Mouse (Mus musculus) lung, embryonic 16.5 days (tissue): ENCODE data around the gene Gpatch3. TPM values are rescaled to one million over a fixed set of nuclear protein-coding genes. Genes with fewer than 3 reads are reported as not detected.

Experiments
- ATAC-seq: fragments of 200-750 bp; cut with Nextera tagmentation; 2 replicates; pipeline ENCODE4 v1.8.0; 2017; ENCODE audit warnings: low read depth, mild to moderate bottlenecking, moderate library complexity
- H3K27ac ChIP-seq: fragments of 300-500 bp; sonication (generic); 2 replicates; pipeline ENCODE4 v1.5.1; 2014; ENCODE audit warnings: mild to moderate bottlenecking, control low read depth, low read length
- H3K27me3 ChIP-seq: fragments of 300-500 bp; sonication (generic); 2 replicates; pipeline ENCODE4 v1.6.1; 2014; ENCODE audit warnings: low read depth, low read length, mixed read lengths; ENCODE audit not compliant: control insufficient read depth, insufficient read depth
- H3K36me3 ChIP-seq: fragments of 300-500 bp; sonication (generic); 2 replicates; pipeline ENCODE4 v1.6.1; 2014; ENCODE audit warnings: low read length; ENCODE audit not compliant: control insufficient read depth, insufficient read depth
- H3K4me1 ChIP-seq: fragments of 300-500 bp; sonication (generic); replicated peaks from 2 replicates; pipeline ENCODE4 v1.6.1; 2014; ENCODE audit warnings: low read length, mixed read lengths; ENCODE audit not compliant: control insufficient read depth, insufficient read depth
- H3K4me2 ChIP-seq: fragments of 300-500 bp; sonication (generic); 2 replicates; pipeline ENCODE4 v1.6.1; 2014; ENCODE audit warnings: low read depth, low read length, control low read depth
- H3K4me3 ChIP-seq: fragments of 300-500 bp; sonication (generic); 2 replicates; pipeline ENCODE4 v1.5.1; 2014; ENCODE audit warnings: mild to moderate bottlenecking, low read length, control low read depth
- H3K9ac ChIP-seq: fragments of 300-500 bp; sonication (generic); 2 replicates; pipeline ENCODE4 v1.6.1; 2014; ENCODE audit warnings: low read length, control low read depth
- H3K9me3 ChIP-seq: fragments of 300-500 bp; sonication (generic); 2 replicates; pipeline ENCODE4 v1.6.1; 2016; ENCODE audit warnings: low read length; ENCODE audit not compliant: control insufficient read depth
- WGBS: fragments of 180-500 bp; shearing (Covaris S2); extraction: QIAGEN DNeasy Blood & Tissue Kit; methylation state at CpG from one replicate; pipeline ENCODE4 v1.1.7; 2014; 5-methylcytosine and 5-hydroxymethylcytosine counted together
- polyA plus RNA-seq: library from polyadenylated mRNA; unstranded; fragments of >200 nt; fragmentation: Nextera tagmentation; extraction: Ambion mirVana; gene quantifications from 2 replicates; pipeline ENCODE4 v1.2.1, GENCODE M21; 2015

Gpatch3 gene
- 5.6 and 6.5 TPM in 2 replicates for polyA plus RNA-seq

- WGBS: 6% methylated on average over 44 of the region's 44 CpGs
- H3K4me1 ChIP-seq: peaks cover 5% of the 10 kb centered on the region
- peak within 1 kb of the TSS; percentile 79 for H3K9ac ChIP-seq
Observed at GRCm38 (mm10) chr4:133574070-133574842, at the start of gene Gpatch3. Gene Gpatch3 (plus strand): TSS chr4:133574745.

DNA sequence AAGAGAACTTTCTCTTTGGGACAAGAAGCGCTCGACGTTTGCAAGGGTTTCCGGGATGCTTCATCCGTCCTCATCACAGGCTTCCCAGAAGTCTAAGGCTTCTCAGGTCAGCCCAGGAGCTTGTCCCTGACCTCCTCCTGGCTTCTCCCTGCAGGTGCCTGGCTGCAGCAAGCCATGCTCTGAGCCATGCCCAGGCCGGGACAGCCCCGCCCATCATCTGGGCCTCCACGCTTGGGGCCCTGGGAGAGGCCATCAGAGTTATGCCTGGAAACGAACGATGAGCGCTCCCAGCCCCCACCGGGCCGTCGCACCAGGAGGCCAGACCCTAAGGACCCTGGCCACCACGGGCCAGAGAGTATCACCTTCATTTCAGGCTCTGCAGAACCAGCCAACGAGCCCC is 46.8 kb upstream of the Gpatch3 start:
- Histone ChIP-seq H3K4me1 (no peaks in the 10 kb centered on the region), H3K36me3 (peaks cover 30% of the 10 kb centered on the region), H3K27ac (no peak overlapping the region), H3K9ac (no peak overlapping the region), H3K4me2 (no peak overlapping the region), H3K27me3 (no peaks in the 10 kb centered on the region), H3K4me3 (no peak overlapping the region), H3K9me3 (no peaks in the 10 kb centered on the region)
- no peak for ATAC-seq
- 56% methylated on average over 16 of the region's 16 CpGs for WGBS

More at GRCm38 (mm10) chr4:133574070-133574842, at the start of gene Gpatch3:
- peak within 1 kb of the TSS; percentile 96 for H3K4me2 ChIP-seq
- peak within 1 kb of the TSS; percentile 71 for H3K4me3 ChIP-seq
- peak; percentile 94 for ATAC-seq
- H3K36me3 ChIP-seq: peaks cover 11% of the 10 kb centered on the region
- peak within 1 kb of the TSS; percentile 56 for H3K27ac ChIP-seq
- H3K27me3 ChIP-seq: no peaks in the 10 kb centered on the region
- no peaks in the 10 kb centered on the region for H3K9me3 ChIP-seq

- WGBS: 83% methylated on average over 3 of the region's 3 CpGs
- Histone ChIP-seq H3K27ac (no peak overlapping the region), H3K36me3 (peaks cover 51% of the 10 kb centered on the region), H3K4me3 (no peak overlapping the region), H3K4me1 (no peaks in the 10 kb centered on the region), H3K9ac (no peak overlapping the region), H3K4me2 (no peak overlapping the region), H3K27me3 (no peaks in the 10 kb centered on the region), H3K9me3 (no peaks in the 10 kb centered on the region)
- no peak for ATAC-seq
Observed at GRCm38 (mm10) chr4:133532777-133533176, 41.8 kb upstream of the Gpatch3 start.

- peaks cover 45% of the 10 kb centered on the region for H3K36me3 ChIP-seq
- no peak for ATAC-seq
- no peaks in the 10 kb centered on the region for H3K9me3 ChIP-seq
- H3K4me1 ChIP-seq: no peaks in the 10 kb centered on the region
- H3K4me3 ChIP-seq: no peak overlapping the region
- 79% methylated on average over 3 of the region's 3 CpGs for WGBS
- no peak overlapping the region for H3K4me2 ChIP-seq
- H3K27me3 ChIP-seq: no peaks in the 10 kb centered on the region
- no peak overlapping the region for H3K9ac ChIP-seq
- no peak overlapping the region for H3K27ac ChIP-seq
Observed at GRCm38 (mm10) chr4:133536081-133536480, 38.5 kb upstream of the Gpatch3 start.

DNA sequence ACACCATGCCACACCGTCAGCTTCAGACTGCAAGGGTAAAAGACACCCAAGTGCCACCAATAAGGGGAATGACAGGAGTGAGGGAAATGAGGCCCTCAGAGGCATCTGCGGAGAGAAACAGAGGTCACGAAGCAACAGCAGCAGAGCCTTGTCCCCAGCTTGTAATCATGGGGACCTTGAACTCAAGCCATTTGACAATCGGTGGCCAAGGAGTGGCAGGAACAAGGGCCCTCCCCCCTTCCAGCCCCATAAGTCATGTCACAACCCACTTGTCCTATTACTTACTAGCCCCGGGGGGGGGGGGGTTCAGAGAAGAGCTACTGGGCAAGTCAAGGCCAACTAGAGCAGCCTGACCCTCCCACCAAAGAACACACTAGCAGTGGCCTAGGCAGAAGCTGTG is 37.9 kb upstream of the Gpatch3 start:
- no peaks in the 10 kb centered on the region for H3K9me3 ChIP-seq
- peaks cover 40% of the 10 kb centered on the region for H3K36me3 ChIP-seq
- no peak overlapping the region for H3K4me2 ChIP-seq
- 81% methylated on average over 5 of the region's 5 CpGs for WGBS
- H3K9ac ChIP-seq: no peak overlapping the region
- H3K4me1 ChIP-seq: no peaks in the 10 kb centered on the region
- H3K27ac ChIP-seq: no peak overlapping the region
- no peak for ATAC-seq
- H3K4me3 ChIP-seq: no peak overlapping the region
- H3K27me3 ChIP-seq: no peaks in the 10 kb centered on the region

DNA sequence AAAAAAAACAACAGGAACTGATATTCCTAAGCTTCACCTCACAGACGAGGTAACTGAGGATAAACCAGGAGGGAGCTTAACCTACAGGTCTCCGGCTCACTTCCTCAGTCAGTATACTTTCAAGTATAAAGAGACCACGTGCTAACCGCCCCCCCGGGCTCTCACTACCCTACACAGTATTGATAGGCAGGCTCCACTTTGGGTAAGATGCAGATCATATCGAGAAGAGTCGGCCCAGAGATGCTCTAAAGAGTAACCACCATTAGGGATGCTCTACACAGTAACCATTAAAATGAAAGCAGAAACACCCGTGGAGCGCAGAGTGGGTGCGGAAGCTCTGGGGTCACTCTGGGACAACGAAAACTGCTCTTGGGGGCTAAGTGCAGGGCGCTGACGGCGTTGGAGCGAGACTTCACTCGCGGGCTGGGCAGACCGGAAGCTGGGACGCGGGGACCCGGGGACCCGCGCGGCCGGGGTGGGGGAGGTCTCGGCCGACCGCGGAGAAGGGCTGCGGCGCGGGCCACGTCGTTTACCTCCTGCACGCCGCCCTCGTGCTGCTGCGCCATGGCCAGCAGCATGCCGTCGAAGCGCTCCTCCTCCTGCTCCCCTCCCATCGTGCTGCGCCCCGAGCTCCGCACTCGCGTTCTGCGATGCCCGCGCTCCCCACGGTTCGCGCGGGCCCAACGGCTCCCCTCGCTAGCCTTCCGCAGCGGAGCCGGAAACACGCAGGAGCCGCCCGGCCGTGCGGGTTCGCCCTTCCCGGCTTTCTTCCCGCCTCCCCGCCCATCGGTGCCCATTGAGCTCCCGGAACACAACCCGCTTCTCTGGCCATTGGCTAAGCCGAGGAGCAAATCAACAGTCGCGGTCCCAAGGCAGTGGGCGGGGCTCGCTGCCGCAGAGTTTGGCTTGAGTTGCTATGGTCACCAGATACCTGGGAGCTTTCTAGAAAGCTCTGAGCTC is 29.0 kb upstream of the Gpatch3 start, which contains the start of gene Nudc:
Gene Nudc (minus strand): TSS at position 725 of the 960 bp plus-strand sequence.
- WGBS: under 1% methylated on average over 77 of the region's 77 CpGs
- Histone ChIP-seq H3K9ac (peak within 1 kb of the TSS; percentile 87), H3K4me3 (peak within 1 kb of the TSS; percentile 88), H3K27ac (peak within 1 kb of the TSS; percentile 20; the same call in 1 of the 2 replicates), H3K4me1 (peaks cover 10% of the 10 kb centered on the region), H3K27me3 (no peaks in the 10 kb centered on the region), H3K36me3 (no peaks in the 10 kb centered on the region; the same call in 1 of the 2 replicates), H3K4me2 (peak within 1 kb of the TSS; percentile 68), H3K9me3 (no peaks in the 10 kb centered on the region)
- peak; percentile 100 for ATAC-seq

DNA sequence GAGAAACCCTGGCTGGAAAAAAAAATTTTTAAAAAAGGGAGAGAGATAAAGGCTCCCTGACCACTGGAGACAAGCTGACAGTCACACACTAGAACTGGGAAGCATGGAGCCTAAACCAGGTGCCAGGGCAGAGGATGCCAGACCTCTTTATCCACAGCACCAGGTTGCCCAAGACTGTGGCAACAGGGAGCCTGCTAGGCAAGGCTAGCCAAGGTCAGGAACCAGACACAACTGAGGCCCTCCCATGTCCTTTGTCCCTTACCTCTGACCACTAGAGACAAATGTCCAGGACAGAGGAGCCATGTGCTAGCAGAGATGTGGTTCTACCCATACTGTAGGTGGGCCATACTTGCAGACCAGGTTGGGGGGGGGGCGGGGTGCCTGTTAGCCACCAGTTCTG is 22.5 kb upstream of the Gpatch3 start:
- Histone ChIP-seq H3K27ac (no peak overlapping the region), H3K9ac (no peak overlapping the region)
- 36% methylated on average over 1 of the region's 1 CpGs for WGBS

GRCm38 (mm10) chr4:133552768-133553447 is 21.6 kb upstream of the Gpatch3 start, which contains the start of gene Nr0b2:
Gene Nr0b2 (plus strand): TSS chr4:133553376.
- WGBS: 46% methylated on average over 10 of the region's 10 CpGs
- no peaks in the 10 kb centered on the region for H3K9me3 ChIP-seq
- no peaks in the 10 kb centered on the region; the same call in 1 of the 2 replicates for H3K27me3 ChIP-seq
- no peak within 1 kb of the TSS for H3K9ac ChIP-seq
- H3K4me1 ChIP-seq: no peaks in the 10 kb centered on the region
- ATAC-seq: no peak
- no peak within 1 kb of the TSS for H3K27ac ChIP-seq
- H3K4me2 ChIP-seq: no peak within 1 kb of the TSS
- no peak within 1 kb of the TSS for H3K4me3 ChIP-seq
- no peaks in the 10 kb centered on the region for H3K36me3 ChIP-seq

More for the DNA sequence above, 22.5 kb upstream of the Gpatch3 start:
- Histone ChIP-seq H3K4me1 (no peaks in the 10 kb centered on the region), H3K36me3 (no peaks in the 10 kb centered on the region), H3K4me3 (no peak overlapping the region), H3K27me3 (no peaks in the 10 kb centered on the region; the same call in 1 of the 2 replicates), H3K9me3 (no peaks in the 10 kb centered on the region), H3K4me2 (no peak overlapping the region)
- ATAC-seq: no peak
